Mouse (Mus musculus) Patski (cell line): ENCODE data around the gene Pink1. TPM values are rescaled to one million over a fixed set of nuclear protein-coding genes. Genes with fewer than 3 reads are reported as not detected.
"Not testable (repeated sequence)": the region's sequence is repeated elsewhere in the genome, so short reads cannot be mapped to it uniquely, and the experiment has no call there.

Experiments
- ATAC-seq: fragments of 100-300 bp; one replicate; pipeline ENCODE4 v1.8.0; 2021
- CTCF ChIA-PET: fragments of 350-600 bp; sonication (Branson Sonifier 250); formaldehyde crosslinking; loops from one replicate; lab custom pipeline; 2022; ENCODE audit warnings: inconsistent platforms; lab: Charles Lee
- POLR2A ChIA-PET: fragments of 350-600 bp; sonication (Branson Sonifier 250); formaldehyde crosslinking; loops from one replicate; lab custom pipeline; 2022; ENCODE audit warnings: antibody characterized with exemption, inconsistent platforms; lab: Charles Lee
- DNase-seq: peaks from one replicate; pipeline ENCODE4 v3.0.0-alpha.2; 2011; ENCODE audit warnings: low read depth, low spot score
- H3K27me3 ChIP-seq: fragments of 371-371 bp; one replicate; pipeline ENCODE4 v1.5.1; 2021
- CTCF ChIP-seq: fragments of 100-300 bp; IDR thresholded peaks from one replicate; pipeline ENCODE4 v1.5.1; 2021
- in situ Hi-C: fragments of 300-500 bp; cut with MboI; formaldehyde crosslinking; loops from 3 replicates; pipeline ENCODE4 v1.11.1; 2018; ENCODE audit warnings: low pct_unique_long_range_greater_than_20kb, mixed read lengths
- polyA plus RNA-seq: library from polyadenylated mRNA; unstranded; gene quantifications from one replicate; pipeline ENCODE4 v1.2.3, GENCODE M21; 2021

Pink1 gene
- polyA plus RNA-seq, 1 experiment from 2014 or later, result 58.2 TPM

DNA sequence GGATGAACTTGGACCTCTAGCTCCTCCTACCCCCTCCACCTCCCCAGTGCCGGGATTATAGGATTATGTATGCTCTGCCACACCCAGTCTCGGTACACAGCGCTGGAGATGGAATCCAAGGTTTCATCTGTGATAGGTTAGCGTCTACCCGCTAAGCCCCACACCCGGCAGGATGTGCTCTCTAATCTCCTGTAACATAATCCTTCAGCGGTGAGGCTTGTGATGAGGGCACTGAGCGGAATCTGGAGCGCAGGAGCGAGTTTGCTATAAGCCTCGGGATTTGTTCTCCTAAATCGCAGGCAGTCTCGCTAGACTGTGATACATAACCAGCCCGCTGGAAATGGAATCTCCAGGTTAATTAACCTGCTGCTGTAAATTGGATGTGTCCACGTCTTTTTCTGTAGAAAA, 4.2 kb upstream of the Pink1 start:
- ChIA-PET POLR2A (no interaction called here), CTCF (no interaction called here)
- no peaks in the 10 kb centered on the region for H3K27me3 ChIP-seq
- DNase-seq (no peak), ATAC-seq (no peak)
- TF ChIP-seq CTCF, result no peak
- in situ Hi-C loops, result no loop called here

- in situ Hi-C loops, result no loop called here
- ATAC-seq, result no peak
- no peaks in the 10 kb centered on the region for H3K27me3 ChIP-seq
- TF ChIP-seq CTCF, result no peak
- ChIA-PET CTCF (no interaction called here), POLR2A (no interaction called here)
- no peak for DNase-seq
Measured at GRCm38 (mm10) chr4:138327891-138328470, 1.9 kb upstream of the Pink1 start.

GRCm38 (mm10) chr4:138327155-138327554, 1.0 kb upstream of the Pink1 start:
- in situ Hi-C loops, ATAC-seq, H3K27me3 ChIP-seq, DNase-seq: not testable (repeated sequence)
- POLR2A ChIA-PET, result interaction anchor here (1.2 kb wide), 1 partner anchor 52 kb away, joined by 4 read pairs; no protein-coding TSS in a partner anchor
- CTCF ChIA-PET, result interaction anchor here (1.3 to 1.6 kb wide), 3 partner anchors 52 to 77 kb away, joined by 3 to 11 read pairs (median 5); no protein-coding TSS in a partner anchor

- CTCF ChIA-PET, result interaction anchor here (1.2 to 1.6 kb wide), 4 partner anchors 53 to 106 kb away, joined by 3 to 11 read pairs (median 4); no protein-coding TSS in a partner anchor
- POLR2A ChIA-PET, result interaction anchor here (1.2 kb wide), 1 partner anchor 43 kb away, joined by 3 read pairs; no protein-coding TSS in a partner anchor
- in situ Hi-C loops, result no loop called here
Measured at GRCm38 (mm10) chr4:138325466-138326076, 536 bp downstream of the Pink1 start.

DNA sequence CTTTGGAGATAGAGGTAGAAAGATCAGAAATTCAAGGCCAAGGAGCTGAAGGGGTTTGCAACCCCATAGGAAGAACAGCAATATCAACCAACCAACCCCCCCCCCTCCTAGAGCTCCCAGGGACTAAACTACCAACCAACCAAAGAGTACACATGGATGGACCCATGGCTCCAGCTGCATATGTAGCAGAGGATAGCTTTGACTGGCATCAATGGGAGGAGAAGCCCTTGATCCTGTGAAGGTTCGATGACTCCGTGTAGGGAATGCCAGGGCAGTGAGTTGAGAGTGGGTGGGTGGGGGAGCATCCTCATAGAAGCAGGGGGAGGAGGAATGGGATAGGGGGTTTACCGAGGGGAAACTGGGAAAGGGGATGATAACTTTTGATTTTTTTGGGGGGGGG, 1.7 kb downstream of the Pink1 start:
- no peak for TF ChIP-seq CTCF
- ChIA-PET CTCF (interaction anchor here (0.9 kb wide), 1 partner anchor 9 kb away, joined by 3 read pairs; no protein-coding TSS in a partner anchor), POLR2A (no interaction called here)
- ATAC-seq (no peak), DNase-seq (no peak)
- no peaks in the 10 kb centered on the region for H3K27me3 ChIP-seq
- in situ Hi-C loops, result no loop called here

More at GRCm38 (mm10) chr4:138325466-138326076, 536 bp downstream of the Pink1 start:
- no peak for DNase-seq
- peak; percentile 74 for ATAC-seq
- H3K27me3 ChIP-seq, result no peaks in the 10 kb centered on the region
- TF ChIP-seq CTCF, result no peak

DNA sequence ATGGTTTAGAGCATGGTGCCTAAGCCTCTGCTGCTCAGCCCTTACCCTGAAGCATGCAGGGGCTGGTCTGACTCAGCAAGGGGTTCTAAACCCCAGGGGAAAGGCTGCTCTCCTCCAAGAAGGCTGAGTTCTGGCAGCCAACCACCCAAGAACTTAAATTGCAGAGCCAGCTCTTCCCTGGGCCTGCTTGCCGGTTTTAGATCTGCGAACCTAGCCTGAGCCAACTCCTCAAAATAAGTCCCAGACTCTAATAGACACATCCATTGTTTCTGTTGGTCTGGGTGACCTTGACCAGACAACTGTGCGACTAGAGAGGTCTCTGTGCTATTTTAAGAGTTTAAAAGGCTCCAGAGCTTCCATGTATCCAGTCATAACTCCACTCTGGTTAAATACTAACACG, 2.4 kb downstream of the Pink1 start:
- DNase-seq, result no peak
- CTCF ChIA-PET, result interaction anchor here (0.9 to 1.3 kb wide), 3 partner anchors 9 to 104 kb away, joined by 3 read pairs; no protein-coding TSS in a partner anchor
- POLR2A ChIA-PET, result no interaction called here
- in situ Hi-C loops, result no loop called here
- no peak for ATAC-seq
- H3K27me3 ChIP-seq, result no peaks in the 10 kb centered on the region
- TF ChIP-seq CTCF, result no peak

GRCm38 (mm10) chr4:138322692-138323091, 3.4 kb downstream of the Pink1 start:
- ChIA-PET POLR2A (no interaction called here), CTCF (interaction anchor here (1.0 to 1.3 kb wide), 2 partner anchors 56 to 105 kb away, joined by 3 read pairs; no protein-coding TSS in a partner anchor)
- DNase-seq (no peak), ATAC-seq (no peak)
- in situ Hi-C loops, result no loop called here
- H3K27me3 ChIP-seq, result no peaks in the 10 kb centered on the region
- no peak for TF ChIP-seq CTCF

DNA sequence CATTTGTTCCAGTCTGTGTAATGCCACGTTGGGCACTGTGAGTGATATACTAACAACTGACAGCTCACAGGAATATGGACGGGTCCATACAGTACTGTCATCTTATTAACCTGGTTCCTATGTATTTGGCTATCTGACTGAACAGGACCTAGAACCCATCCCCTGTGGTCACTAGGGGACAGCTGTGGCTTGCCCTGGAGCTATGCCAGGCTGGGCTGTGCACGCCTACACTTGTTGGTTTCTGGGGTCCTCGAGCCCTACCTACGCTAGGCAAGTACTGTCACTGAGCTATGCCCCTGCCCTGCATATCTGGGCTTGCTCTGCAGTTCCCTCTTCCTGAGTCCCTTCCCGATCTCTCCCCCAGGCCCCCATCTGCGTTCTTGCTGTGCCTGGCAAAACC, 4.6 kb downstream of the Pink1 start:
- POLR2A ChIA-PET, result no interaction called here
- no peaks in the 10 kb centered on the region for H3K27me3 ChIP-seq
- no peak for TF ChIP-seq CTCF
- DNase-seq (no peak), ATAC-seq (no peak)
- CTCF ChIA-PET, result interaction anchor here (1.3 kb wide), 1 partner anchor 58 kb away, joined by 3 read pairs; no protein-coding TSS in a partner anchor
- in situ Hi-C loops, result no loop called here

DNA sequence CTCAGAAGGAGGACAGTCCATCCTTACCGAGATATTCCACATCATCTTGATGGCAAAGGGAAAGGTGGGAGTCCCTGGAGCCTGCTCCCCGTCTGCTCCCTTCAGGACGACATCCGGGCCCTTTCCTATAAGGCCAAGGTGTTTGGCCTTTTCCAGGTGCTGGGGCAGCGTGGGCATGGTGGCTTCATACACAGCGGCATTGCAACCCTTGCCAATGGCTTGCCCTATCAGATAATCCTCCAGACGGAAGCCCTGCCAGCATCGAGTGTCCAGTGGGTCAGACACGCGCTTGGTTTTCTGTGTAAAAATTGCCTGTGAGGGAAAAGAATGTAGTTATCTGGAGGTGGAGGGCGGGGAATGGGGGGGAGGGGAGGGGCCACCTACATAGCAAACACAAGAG, 5.4 kb downstream of the Pink1 start:
- POLR2A ChIA-PET, result interaction anchor here (0.5 to 1.0 kb wide), 2 partner anchors 8 to 16 kb away, joined by 3 read pairs; partner anchors contain the start of gene Ddost

DNA sequence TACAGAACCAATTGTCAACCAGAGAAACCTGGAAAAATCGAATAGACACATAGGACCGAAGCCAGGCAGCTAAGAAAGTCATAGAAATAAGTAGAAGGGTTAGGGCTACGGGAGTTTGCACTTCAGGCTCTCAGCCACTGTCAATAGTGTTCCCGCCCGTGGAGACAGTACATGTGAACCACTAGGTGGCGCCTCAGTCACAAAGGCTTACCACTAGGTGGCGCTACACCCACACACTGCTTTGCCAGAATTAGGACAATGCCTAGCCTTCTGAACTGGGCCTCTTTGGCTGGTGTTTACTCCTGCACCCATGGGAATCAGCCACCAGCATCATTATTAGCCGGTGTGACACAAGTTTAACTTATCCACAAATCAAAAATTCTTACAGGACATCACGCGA, 6.6 kb downstream of the Pink1 start:
- CTCF ChIA-PET, result interaction anchor here (0.7 to 2.9 kb wide), 12 partner anchors 9 to 108 kb away, joined by 3 to 11 read pairs (median 4); partner anchors contain the start of gene Cda
- DNase-seq (no peak), ATAC-seq (no peak)
- in situ Hi-C loops, result loop anchor here (5.0 to 10.0 kb wide), 3 partner anchors 58 to 475 kb away; no protein-coding TSS in a partner anchor
- POLR2A ChIA-PET, result interaction anchor here (1.0 kb wide), 1 partner anchor 15 kb away, joined by 3 read pairs; the partner anchor contains the start of gene Ddost
- H3K27me3 ChIP-seq, result no peaks in the 10 kb centered on the region
- TF ChIP-seq CTCF, result no peak

More for the DNA sequence above, 5.4 kb downstream of the Pink1 start:
- H3K27me3 ChIP-seq, result no peaks in the 10 kb centered on the region
- in situ Hi-C loops, result no loop called here
- ATAC-seq (no peak), DNase-seq (no peak)
- TF ChIP-seq CTCF, result no peak
- CTCF ChIA-PET, result no interaction called here
